Mouse (Mus musculus): Measurements from ENCODE around the gene Nudcd2. TPM values are rescaled to one million over a fixed set of nuclear protein-coding genes. Genes with fewer than 3 reads are reported as not detected.
"Not testable (repeated sequence)": the region's sequence is repeated elsewhere in the genome, so short reads cannot be mapped to it uniquely, and the experiment has no call there.

The Nudcd2 gene
- polyA plus RNA-seq (2015; fragmentation: Nextera tagmentation; extraction: Ambion mirVana): 168 and 186 TPM in 2 replicates

DNA sequence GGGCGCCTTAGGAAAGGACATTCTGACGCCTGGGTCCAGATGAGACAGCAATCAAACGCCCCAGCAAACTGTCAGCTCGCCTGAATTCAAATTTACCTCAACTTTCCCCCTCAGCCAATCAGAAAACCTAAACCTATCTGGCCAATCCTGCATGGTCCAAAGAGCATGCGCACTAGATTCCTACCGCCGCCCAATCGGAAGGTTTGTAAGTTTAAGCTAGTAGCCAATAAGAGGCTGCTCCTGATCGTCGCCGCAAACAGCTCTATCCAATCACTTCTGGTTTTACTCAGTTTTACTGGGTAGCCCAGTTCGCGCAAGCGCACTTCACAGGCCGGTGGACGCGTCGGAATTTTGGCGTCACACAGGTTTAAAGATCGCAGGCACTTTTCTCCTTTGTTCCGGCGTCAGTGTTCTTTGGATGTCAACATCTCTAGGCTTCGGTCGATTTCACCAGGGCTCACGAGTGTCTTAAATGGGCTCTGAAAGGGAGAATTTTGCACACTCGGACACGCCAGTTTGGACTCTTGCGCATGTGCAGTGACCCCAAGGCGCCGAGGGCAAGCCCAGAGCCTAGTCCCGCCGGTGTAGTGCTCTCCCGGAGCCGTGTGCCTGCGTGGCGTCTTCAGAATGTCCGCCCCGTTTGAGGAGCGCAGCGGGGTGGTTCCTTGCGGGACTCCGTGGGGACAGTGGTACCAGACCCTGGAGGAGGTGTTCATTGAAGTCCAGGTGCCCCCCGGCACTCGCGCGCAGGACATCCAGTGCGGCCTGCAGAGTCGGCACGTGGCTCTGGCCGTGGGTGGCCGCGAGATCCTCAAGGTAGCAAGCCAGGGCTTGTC lies at the start of gene Nudcd2, which contains the start of gene Hmmr:
Nudcd2 (plus strand) TSS at position 329 of the 836 bp plus-strand sequence.
Hmmr (minus strand) TSS at position 84 of the 836 bp plus-strand sequence.
- under 1% methylated on average over 52 of the region's 52 CpGs for WGBS

DNA sequence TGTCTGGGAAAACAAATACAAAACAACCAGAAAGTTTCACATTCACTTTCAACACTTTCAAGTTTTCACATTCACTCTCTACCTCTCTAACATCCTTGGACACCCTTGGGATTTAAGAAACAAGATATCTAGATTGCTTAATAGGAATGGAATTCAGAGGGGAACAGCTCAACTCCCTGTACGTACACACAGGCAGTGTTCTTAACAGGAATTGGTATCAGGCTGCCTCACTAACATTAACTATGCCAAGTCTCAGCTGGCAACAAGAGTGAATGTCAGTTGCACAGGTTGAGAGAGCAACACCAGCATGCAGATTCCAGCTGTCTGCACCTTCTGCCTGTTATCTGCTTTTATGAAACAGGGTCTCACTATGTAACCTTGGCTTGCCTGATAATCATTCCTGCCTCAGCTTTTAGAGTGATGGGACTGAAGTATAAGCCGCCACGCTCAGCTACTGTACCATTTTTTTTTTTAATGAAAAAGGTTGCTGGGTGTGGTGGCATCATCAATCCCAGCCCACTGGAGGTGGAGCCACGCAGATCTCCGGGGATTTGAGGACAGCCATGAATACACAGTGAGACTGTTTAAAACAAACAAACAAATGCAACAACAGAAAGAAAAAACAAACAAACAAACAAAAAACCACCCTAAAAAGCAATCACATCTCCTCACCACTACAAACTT lies 42.9 kb upstream of the Nudcd2 start:
- Histone ChIP-seq H3K9me3 (no peaks in the 10 kb centered on the region), H3K4me3 (peak overlapping the region; percentile 88), H3K4me2 (replicated peaks) (peak overlapping the region; percentile 81), H3K27ac (no peak overlapping the region; the same call in 1 of the 2 replicates), H3K4me1 (peaks cover 23% of the 10 kb centered on the region), H3K36me3 (peaks cover 21% of the 10 kb centered on the region), H3K9ac (peak overlapping the region; percentile 82), H3K27me3 (no peaks in the 10 kb centered on the region)
- WGBS: 74% methylated on average over 5 of the region's 5 CpGs
- no peak for ATAC-seq (ENCODE audit: low FRiP score, low read depth)

More for the DNA sequence above, at the start of gene Nudcd2, which contains the start of gene Hmmr:
- H3K4me2 ChIP-seq (replicated peaks): peak within 1 kb of the TSS; percentile 85
- H3K4me1 ChIP-seq: peaks cover 30% of the 10 kb centered on the region
- H3K4me3 ChIP-seq: peak within 1 kb of the TSS; percentile 95
- peak within 1 kb of the TSS; percentile 88 for H3K27ac ChIP-seq
- no peaks in the 10 kb centered on the region for H3K27me3 ChIP-seq
- ATAC-seq (ENCODE audit: low FRiP score, low read depth): peak; percentile 99
- H3K36me3 ChIP-seq: peaks cover 26% of the 10 kb centered on the region
- no peaks in the 10 kb centered on the region for H3K9me3 ChIP-seq
- H3K9ac ChIP-seq: peak within 1 kb of the TSS; percentile 97

DNA sequence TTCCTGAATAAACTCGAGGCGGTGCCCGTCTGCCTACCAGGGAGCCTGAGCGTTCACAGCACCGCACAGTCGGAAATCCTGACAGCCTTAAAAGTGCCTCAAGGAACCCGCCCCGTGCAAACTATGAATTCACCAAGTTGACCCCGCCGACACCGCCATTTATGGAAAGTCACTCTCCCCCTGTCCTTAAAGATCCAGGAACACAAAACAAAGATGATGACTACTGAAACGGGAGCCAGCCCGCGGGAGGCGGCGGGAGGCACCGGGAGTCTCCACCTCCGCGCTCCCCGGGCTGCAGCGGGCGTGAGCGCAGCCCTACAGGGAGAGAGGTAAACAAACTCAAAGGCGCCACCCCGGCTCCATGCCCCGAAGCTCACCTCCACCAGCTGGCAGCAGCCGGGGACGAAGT lies 41.4 kb upstream of the Nudcd2 start:
- Histone ChIP-seq H3K27ac (peak overlapping the region; percentile 76), H3K4me3 (peak overlapping the region; percentile 88), H3K9me3 (no peaks in the 10 kb centered on the region), H3K36me3 (peaks cover 5% of the 10 kb centered on the region), H3K9ac (peak overlapping the region; percentile 82), H3K4me1 (peaks cover 23% of the 10 kb centered on the region), H3K27me3 (no peaks in the 10 kb centered on the region), H3K4me2 (replicated peaks) (peak overlapping the region; percentile 81)
- WGBS: under 1% methylated on average over 28 of the region's 28 CpGs
- peak; percentile 57 for ATAC-seq (ENCODE audit: low FRiP score, low read depth)

DNA sequence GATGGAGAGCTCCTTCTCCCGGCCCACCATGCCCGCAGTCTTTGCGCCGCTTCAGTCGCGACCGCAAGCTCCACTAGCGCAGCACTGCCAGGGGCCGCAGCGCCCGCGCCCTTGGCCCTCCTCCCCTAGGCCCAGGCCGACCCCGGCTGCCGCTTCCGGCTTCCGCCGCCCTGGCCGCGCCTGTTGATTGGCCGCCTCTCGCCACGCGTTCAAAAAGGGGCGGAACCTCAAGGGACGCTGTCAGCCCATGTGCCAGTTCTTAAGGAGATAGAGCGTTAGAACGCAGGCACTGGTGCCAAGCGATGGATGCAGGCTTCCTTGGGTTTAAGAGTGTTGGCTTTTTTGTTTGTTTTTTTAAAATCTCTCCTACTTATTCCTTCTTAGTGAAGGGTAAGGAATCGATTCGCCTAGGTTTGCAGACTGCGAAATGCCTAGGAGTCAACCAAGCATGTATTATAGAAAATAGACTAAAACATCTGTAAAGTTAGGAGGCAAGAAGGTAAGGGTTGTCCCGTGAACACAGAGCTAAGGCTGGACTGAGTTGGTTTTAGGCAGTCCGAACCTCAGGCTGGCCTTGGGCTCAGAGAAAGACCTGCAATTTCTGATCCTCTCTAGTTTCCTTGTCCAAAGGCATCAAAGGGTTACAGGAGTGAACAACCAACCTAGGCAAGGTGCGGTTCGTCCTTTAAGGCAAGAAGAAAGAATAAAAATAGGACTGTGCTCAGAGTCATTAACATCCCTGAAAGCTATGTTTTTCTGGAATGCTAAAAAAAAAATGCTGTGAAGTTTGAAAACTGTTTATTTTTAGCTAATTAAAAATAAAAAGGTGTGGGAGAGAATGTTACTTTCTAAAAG lies 40.7 kb upstream of the Nudcd2 start:
- Histone ChIP-seq H3K4me3 (peak overlapping the region; percentile 88), H3K9me3 (no peaks in the 10 kb centered on the region), H3K4me2 (replicated peaks) (peak overlapping the region; percentile 81), H3K9ac (peak overlapping the region; percentile 82), H3K4me1 (peaks cover 23% of the 10 kb centered on the region), H3K36me3 (no peaks in the 10 kb centered on the region), H3K27ac (peak overlapping the region; percentile 98), H3K27me3 (no peaks in the 10 kb centered on the region)
- ATAC-seq (ENCODE audit: low FRiP score, low read depth): peak; percentile 95
- WGBS: under 1% methylated on average over 36 of the region's 36 CpGs

DNA sequence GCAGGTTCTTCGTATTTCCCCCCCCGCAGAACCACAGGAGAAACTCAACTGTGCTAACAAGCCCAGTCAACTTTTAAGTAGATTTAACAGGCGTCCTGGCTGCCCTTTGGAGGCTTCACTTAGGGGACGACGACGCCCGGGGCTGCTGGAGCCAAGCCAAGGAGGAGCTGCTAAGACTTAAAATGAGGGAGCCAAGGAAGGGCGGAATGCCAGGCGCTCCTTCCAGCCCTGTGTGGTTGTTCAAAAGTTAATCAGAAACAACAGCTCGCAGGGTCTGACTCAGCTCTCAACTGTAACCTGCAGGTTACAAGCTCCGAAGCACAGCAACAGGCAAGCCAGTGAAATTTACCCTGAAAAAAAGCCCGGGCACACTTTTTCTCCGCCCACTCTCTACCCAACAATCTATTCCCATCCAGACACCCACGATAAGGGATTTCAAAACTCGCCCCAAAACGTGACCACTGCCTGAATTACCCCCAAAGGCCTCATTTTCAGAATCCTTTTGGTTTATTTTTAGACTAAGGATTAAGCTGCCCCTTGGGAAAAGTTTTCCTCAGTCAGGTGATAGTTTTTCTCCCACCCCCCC lies 40.0 kb upstream of the Nudcd2 start:
- H3K9ac ChIP-seq: peak overlapping the region; percentile 82
- no peaks in the 10 kb centered on the region for H3K9me3 ChIP-seq
- ATAC-seq (ENCODE audit: low FRiP score, low read depth): peak; percentile 21
- H3K27ac ChIP-seq: peak overlapping the region; percentile 98
- H3K27me3 ChIP-seq: no peaks in the 10 kb centered on the region
- peaks cover 23% of the 10 kb centered on the region for H3K4me1 ChIP-seq
- H3K4me3 ChIP-seq: peak overlapping the region; percentile 88
- H3K36me3 ChIP-seq: no peaks in the 10 kb centered on the region
- peak overlapping the region; percentile 81 for H3K4me2 ChIP-seq (replicated peaks)
- under 1% methylated on average over 16 of the region's 16 CpGs for WGBS

DNA sequence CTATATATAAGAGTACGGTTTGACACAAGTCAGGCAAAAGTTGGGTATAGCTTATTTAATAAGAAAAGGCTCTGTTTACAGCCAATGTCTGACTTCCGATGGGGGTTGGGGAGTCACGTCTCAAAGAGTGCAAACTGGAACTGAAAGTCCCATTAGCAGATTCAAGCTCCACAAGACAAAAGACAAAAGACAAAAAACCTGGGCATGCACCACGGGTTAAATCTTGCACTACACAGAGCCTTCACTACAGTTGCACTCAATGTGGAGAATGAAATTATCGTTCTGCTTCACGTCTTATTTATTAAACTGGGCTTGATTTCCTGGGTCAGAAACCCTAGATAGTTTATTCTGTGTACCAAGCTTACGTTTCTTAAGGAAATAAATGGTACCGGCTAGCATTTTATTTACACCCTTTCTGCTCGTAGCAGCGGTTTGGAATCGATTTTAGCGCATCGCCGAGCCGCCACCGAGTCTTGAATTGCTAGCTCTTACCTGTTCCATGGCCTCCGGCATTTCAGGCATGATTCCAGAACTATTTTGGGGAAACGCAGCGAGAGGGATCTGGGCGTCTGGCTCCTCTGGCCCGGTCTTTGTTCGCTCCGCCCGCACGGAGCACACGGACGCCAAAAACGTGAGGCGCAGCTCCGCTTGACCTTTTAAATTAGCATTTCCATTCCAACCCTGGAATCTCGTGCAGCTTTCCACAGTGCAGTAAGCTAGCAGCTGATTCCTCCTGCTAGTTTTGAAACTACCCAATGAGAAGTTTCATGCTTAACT lies 39.0 kb upstream of the Nudcd2 start:
- Histone ChIP-seq H3K36me3 (no peaks in the 10 kb centered on the region), H3K27ac (peak overlapping the region; percentile 98), H3K4me1 (peaks cover 23% of the 10 kb centered on the region), H3K4me3 (peak overlapping the region; percentile 88), H3K9me3 (no peaks in the 10 kb centered on the region), H3K4me2 (replicated peaks) (peak overlapping the region; percentile 81), H3K9ac (peak overlapping the region; percentile 82), H3K27me3 (no peaks in the 10 kb centered on the region)
- WGBS: under 1% methylated on average over 31 of the region's 31 CpGs
- ATAC-seq (ENCODE audit: low FRiP score, low read depth): peak; percentile 62

DNA sequence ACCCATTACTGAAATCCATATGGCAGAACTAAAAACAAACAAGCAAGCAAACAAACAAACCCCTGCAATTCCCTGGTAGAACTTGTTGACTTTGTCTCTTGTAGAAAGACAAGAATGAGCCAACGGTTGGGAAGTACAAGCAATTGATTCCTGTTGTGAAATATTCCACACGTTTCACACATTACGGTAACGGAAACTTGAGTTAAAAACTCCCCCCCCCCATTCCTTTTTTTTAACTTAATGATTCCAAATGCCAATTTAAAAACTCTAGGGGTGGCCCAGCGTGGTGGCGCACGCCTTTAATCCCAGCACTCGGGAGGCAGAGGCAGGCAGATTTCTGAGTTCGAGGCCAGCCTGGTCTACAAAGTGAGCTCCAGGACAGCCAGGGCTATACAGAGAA lies 38.4 kb upstream of the Nudcd2 start, which contains the start of gene Mat2b:
Mat2b (minus strand) TSS at position 101 of the 400 bp plus-strand sequence.
- Histone ChIP-seq H3K36me3 (peaks cover 6% of the 10 kb centered on the region), H3K4me2 (replicated peaks) (peak within 1 kb of the TSS; percentile 81), H3K4me1 (peaks cover 17% of the 10 kb centered on the region), H3K9ac (peak within 1 kb of the TSS; percentile 82), H3K27me3 (no peaks in the 10 kb centered on the region), H3K9me3 (no peaks in the 10 kb centered on the region), H3K4me3 (peak within 1 kb of the TSS; percentile 88), H3K27ac (peak within 1 kb of the TSS; percentile 98)
- WGBS: 74% methylated on average over 9 of the region's 9 CpGs
- ATAC-seq (ENCODE audit: low FRiP score, low read depth): no peak

DNA sequence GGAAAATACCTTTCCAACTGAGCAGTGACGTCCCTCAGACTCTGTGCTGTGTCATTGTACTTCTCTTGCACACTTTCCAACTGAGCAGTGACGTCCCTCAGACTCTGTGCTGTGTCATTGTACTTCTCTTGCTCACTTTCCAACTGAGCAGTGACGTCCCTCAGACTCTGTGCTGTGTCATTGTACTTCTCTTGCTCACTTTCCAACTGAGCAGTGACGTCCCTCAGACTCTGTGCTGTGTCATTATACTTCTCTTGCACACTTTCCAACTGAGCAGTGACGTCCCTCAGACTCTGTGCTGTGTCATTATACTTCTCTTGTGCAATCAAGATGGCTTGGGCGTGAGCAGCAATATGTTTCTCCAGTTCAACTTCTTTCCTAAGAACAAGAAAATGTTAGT lies 23.6 kb upstream of the Nudcd2 start:
- 90% methylated on average over 6 of the region's 6 CpGs for WGBS
- H3K4me2 ChIP-seq (replicated peaks); H3K4me1 ChIP-seq; H3K27me3 ChIP-seq; H3K27ac ChIP-seq; H3K9me3 ChIP-seq; H3K9ac ChIP-seq; ATAC-seq (ENCODE audit: low FRiP score, low read depth); H3K4me3 ChIP-seq: not testable (repeated sequence)
- H3K36me3 ChIP-seq: peaks cover 79% of the 10 kb centered on the region

DNA sequence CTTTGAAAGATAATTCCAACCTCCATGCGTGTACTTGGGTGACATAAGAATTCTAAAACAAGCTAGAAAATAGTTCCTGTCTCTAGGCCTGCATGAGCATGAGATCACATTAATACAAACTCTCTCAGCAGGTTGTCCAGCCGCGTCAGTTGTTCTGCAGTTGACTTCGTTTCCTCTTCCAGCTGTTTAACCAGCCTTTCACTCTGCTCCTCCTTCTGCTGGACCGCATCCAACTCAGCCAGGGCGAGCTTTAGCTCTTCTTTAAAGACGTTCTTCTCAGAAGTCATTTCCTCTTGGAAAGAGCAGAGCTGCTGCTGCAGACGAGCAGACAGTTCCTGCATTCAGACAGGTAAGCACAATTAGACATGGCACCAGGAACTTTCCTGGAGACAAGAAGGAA lies 19.6 kb upstream of the Nudcd2 start:
- Histone ChIP-seq H3K4me3 (no peak overlapping the region), H3K4me1 (no peaks in the 10 kb centered on the region), H3K27ac (no peak overlapping the region), H3K9me3 (no peaks in the 10 kb centered on the region), H3K4me2 (replicated peaks) (no peak overlapping the region), H3K9ac (no peak overlapping the region), H3K27me3 (no peaks in the 10 kb centered on the region), H3K36me3 (peaks cover 84% of the 10 kb centered on the region)
- no peak for ATAC-seq (ENCODE audit: low FRiP score, low read depth)
- WGBS: 83% methylated on average over 8 of the region's 8 CpGs

DNA sequence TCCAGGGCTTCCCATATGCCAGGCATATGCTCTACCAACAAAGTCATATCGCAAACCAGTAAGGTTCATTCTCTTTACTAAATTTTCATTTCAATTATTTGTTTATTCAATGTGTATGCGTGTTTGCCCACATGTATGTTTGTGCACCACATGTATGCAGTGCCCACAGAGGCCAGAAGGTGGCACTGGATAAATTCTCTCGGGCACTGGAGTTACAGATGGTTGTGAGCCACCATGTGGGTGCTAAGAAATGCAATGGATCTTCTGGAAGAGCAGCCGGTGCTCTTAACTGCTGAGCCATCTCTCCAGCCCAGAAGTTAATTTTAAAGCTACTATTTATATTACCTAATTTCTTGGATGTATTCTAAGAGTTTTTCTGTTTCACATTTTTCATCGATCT lies 17.9 kb upstream of the Nudcd2 start:
- H3K36me3 ChIP-seq: peaks cover 81% of the 10 kb centered on the region
- 95% methylated on average over 5 of the region's 5 CpGs for WGBS
- no peak for ATAC-seq (ENCODE audit: low FRiP score, low read depth)
- no peaks in the 10 kb centered on the region for H3K27me3 ChIP-seq
- H3K9me3 ChIP-seq: no peaks in the 10 kb centered on the region
- no peak overlapping the region for H3K27ac ChIP-seq
- H3K4me2 ChIP-seq (replicated peaks): no peak overlapping the region
- H3K4me3 ChIP-seq: no peak overlapping the region
- no peaks in the 10 kb centered on the region for H3K4me1 ChIP-seq
- no peak overlapping the region for H3K9ac ChIP-seq

DNA sequence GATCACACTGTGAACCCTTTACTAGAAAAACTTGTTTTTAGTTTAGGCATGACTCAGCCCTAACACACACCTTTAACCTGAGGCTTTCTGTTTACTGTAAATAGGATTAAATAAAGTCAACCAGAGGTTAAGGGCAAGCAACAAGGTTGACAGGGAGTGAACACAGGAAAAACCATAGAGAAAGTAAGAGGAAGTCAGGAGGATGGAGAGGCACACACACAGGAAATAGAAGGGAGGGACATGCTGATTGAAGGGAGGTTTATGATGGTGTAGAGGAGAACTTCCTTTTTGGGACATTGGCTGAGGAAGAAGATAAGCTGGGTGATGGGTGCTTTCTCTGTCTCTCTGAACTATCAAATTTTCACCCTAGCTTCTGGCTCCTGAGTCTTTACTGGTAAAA lies 15.1 kb upstream of the Nudcd2 start:
- Histone ChIP-seq H3K9me3 (no peaks in the 10 kb centered on the region), H3K4me3 (no peak overlapping the region), H3K4me2 (replicated peaks) (no peak overlapping the region), H3K4me1 (no peaks in the 10 kb centered on the region), H3K36me3 (peaks cover 86% of the 10 kb centered on the region), H3K27ac (no peak overlapping the region), H3K9ac (no peak overlapping the region), H3K27me3 (no peaks in the 10 kb centered on the region)
- no peak for ATAC-seq (ENCODE audit: low FRiP score, low read depth)
